Mouse (Mus musculus) bone marrow macrophage, adult 2 months (primary cell): ENCODE results near the gene Slc46a1.

ENCODE experiments used
- CTCF ChIP-seq: IDR thresholded peaks from 2 replicates; pipeline ENCODE4 v1.5.1; 2012; ENCODE audit warnings: low read depth, mild to moderate bottlenecking, low read length, moderate library complexity
- POLR2A ChIP-seq: IDR thresholded peaks from 2 replicates; pipeline ENCODE4 v1.6.1; 2012; ENCODE audit warnings: mild to moderate bottlenecking, low read depth, low read length, borderline replicate concordance

DNA sequence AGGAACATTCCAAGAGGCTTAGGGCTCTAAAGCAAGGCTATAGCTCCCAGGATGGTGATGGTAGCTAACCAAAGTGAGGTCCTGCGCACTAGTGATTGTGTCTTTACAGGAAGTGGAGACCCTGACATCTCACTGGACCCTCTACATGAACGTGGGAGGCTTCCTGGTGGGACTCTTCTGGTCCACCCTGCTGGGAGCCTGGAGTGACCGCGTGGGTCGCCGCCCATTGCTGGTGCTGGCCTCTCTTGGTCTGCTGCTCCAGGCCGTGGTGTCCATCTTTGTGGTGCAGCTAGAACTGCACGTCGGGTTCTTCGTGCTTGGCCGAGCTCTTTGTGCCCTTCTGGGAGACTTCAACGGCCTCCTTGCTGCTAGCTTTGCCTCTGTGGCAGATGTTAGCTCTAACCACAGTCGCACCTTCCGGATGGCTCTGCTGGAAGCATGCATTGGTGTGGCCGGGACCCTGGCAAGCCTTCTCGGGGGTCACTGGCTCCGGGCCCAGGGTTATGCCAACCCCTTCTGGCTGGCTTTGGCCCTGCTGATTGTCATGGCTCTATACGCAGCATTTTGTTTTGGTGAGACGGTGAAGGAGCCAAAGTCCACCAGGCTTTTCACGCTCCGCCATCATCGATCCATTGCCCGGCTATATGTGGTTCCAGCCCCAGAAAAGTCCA lies 880 bp downstream of the Slc46a1 start:
- TF ChIP-seq CTCF, result no peak
- TF ChIP-seq POLR2A, result no peak
